Mouse (Mus musculus): ENCODE measurements around the gene Rpap3. TPM values are rescaled to one million over a fixed set of nuclear protein-coding genes. Genes with fewer than 3 reads are reported as not detected.

The Rpap3 gene
- polyA plus RNA-seq, 1 experiment from 2014 or later, result 32.9 TPM

- CTCF ChIA-PET, result interaction anchor here (0.6 to 3.4 kb wide), 15 partner anchors 9 to 995 kb away, joined by 3 to 24 read pairs (median 4); partner anchors contain the start of gene Tmem106c
- peak; percentile 28 for DNase-seq (ENCODE audit: low read depth, low spot score)
- ATAC-seq, result peak; percentile 84
- in situ Hi-C loops (cut with MboI; ENCODE audit: low pct_unique_long_range_greater_than_20kb), result loop anchor here (25.0 kb wide), 1 partner anchor 702 kb away; no protein-coding TSS in a partner anchor
- no peaks in the 10 kb centered on the region for H3K27me3 ChIP-seq
- POLR2A ChIA-PET, result no interaction called here
- peak; percentile 84 for TF ChIP-seq CTCF (IDR thresholded peaks at IDR 0.05)
Observed at GRCm38 (mm10) chr15:97663750-97664406, 41.7 kb downstream of the Rpap3 start.

GRCm38 (mm10) chr15:97658755-97659116, 46.9 kb downstream of the Rpap3 start:
- no peak for DNase-seq (ENCODE audit: low read depth, low spot score)
- POLR2A ChIA-PET, result no interaction called here
- no peaks in the 10 kb centered on the region for H3K27me3 ChIP-seq
- no peak for ATAC-seq
- in situ Hi-C loops (cut with MboI; ENCODE audit: low pct_unique_long_range_greater_than_20kb), result loop anchor here (10.0 to 25.0 kb wide), 2 partner anchors 214 to 696 kb away; no protein-coding TSS in a partner anchor
- CTCF ChIA-PET, result no interaction called here
- no peak for TF ChIP-seq CTCF (IDR thresholded peaks at IDR 0.05)

GRCm38 (mm10) chr15:97657856-97658754, 47.5 kb downstream of the Rpap3 start:
- ATAC-seq (no peak), DNase-seq (ENCODE audit: low read depth, low spot score) (no peak)
- ChIA-PET CTCF (no interaction called here), POLR2A (no interaction called here)
- peaks cover 4% of the 10 kb centered on the region for H3K27me3 ChIP-seq
- no peak for TF ChIP-seq CTCF (IDR thresholded peaks at IDR 0.05)
- in situ Hi-C loops (cut with MboI; ENCODE audit: low pct_unique_long_range_greater_than_20kb), result loop anchor here (10.0 to 25.0 kb wide), 2 partner anchors 213 to 696 kb away; no protein-coding TSS in a partner anchor

GRCm38 (mm10) chr15:97657420-97657819, 48.2 kb downstream of the Rpap3 start:
- CTCF ChIA-PET, result no interaction called here
- in situ Hi-C loops (cut with MboI; ENCODE audit: low pct_unique_long_range_greater_than_20kb), result loop anchor here (10.0 to 25.0 kb wide), 2 partner anchors 213 to 695 kb away; no protein-coding TSS in a partner anchor
- peaks cover 4% of the 10 kb centered on the region for H3K27me3 ChIP-seq
- no peak for ATAC-seq
- POLR2A ChIA-PET, result no interaction called here
- no peak for DNase-seq (ENCODE audit: low read depth, low spot score)
- TF ChIP-seq CTCF (IDR thresholded peaks at IDR 0.05), result no peak

- in situ Hi-C loops (cut with MboI; ENCODE audit: low pct_unique_long_range_greater_than_20kb), result loop anchor here (10.0 to 25.0 kb wide), 2 partner anchors 205 to 687 kb away; no protein-coding TSS in a partner anchor
Observed at GRCm38 (mm10) chr15:97649726-97650125, 55.9 kb downstream of the Rpap3 start.

GRCm38 (mm10) chr15:97648176-97648575, 57.4 kb downstream of the Rpap3 start:
- ChIA-PET POLR2A (no interaction called here), CTCF (no interaction called here)
- no peak for ATAC-seq
- peaks cover 4% of the 10 kb centered on the region for H3K27me3 ChIP-seq
- in situ Hi-C loops (cut with MboI; ENCODE audit: low pct_unique_long_range_greater_than_20kb), result no loop called here
- TF ChIP-seq CTCF (IDR thresholded peaks at IDR 0.05), result no peak
- DNase-seq (ENCODE audit: low read depth, low spot score), result no peak

More at GRCm38 (mm10) chr15:97649726-97650125, 55.9 kb downstream of the Rpap3 start:
- POLR2A ChIA-PET, result no interaction called here
- TF ChIP-seq CTCF (IDR thresholded peaks at IDR 0.05), result no peak
- ATAC-seq, result no peak
- DNase-seq (ENCODE audit: low read depth, low spot score), result no peak
- CTCF ChIA-PET, result no interaction called here
- peaks cover 8% of the 10 kb centered on the region for H3K27me3 ChIP-seq

- peaks cover 4% of the 10 kb centered on the region for H3K27me3 ChIP-seq
- no peak for ATAC-seq
- in situ Hi-C loops (cut with MboI; ENCODE audit: low pct_unique_long_range_greater_than_20kb), result no loop called here
- no peak for DNase-seq (ENCODE audit: low read depth, low spot score)
- CTCF ChIA-PET, result no interaction called here
- no peak for TF ChIP-seq CTCF (IDR thresholded peaks at IDR 0.05)
- POLR2A ChIA-PET, result no interaction called here
Observed at GRCm38 (mm10) chr15:97646426-97646825, 59.2 kb downstream of the Rpap3 start.

GRCm38 (mm10) chr15:97643986-97644385, 61.6 kb downstream of the Rpap3 start:
- POLR2A ChIA-PET, result interaction anchor here (1.2 kb wide), 1 partner anchor 11 kb away, joined by 3 read pairs; no protein-coding TSS in a partner anchor
- DNase-seq (ENCODE audit: low read depth, low spot score) (no peak), ATAC-seq (no peak)
- CTCF ChIA-PET, result no interaction called here
- in situ Hi-C loops (cut with MboI; ENCODE audit: low pct_unique_long_range_greater_than_20kb), result no loop called here
- H3K27me3 ChIP-seq, result no peaks in the 10 kb centered on the region
- TF ChIP-seq CTCF (IDR thresholded peaks at IDR 0.05), result no peak

Other genes with a start within 250 kb of the Rpap3 start
- 0.17 TPM for gene Endou, start 25.5 kb upstream of the Rpap3 start, polyA plus RNA-seq (2021)
- 22.4 TPM for gene Rapgef3, start 62.1 kb upstream of the Rpap3 start, polyA plus RNA-seq (2021)
- 134 TPM for gene Slc48a1, start 72.7 kb upstream of the Rpap3 start, polyA plus RNA-seq (2021)
- gene Hdac7, start 138.7 kb upstream of the Rpap3 start, polyA plus RNA-seq (2021), result 210 TPM
- gene Vdr, start 204.8 kb upstream of the Rpap3 start, polyA plus RNA-seq (2021), result 47.9 TPM

Data from Patski (cell line).